Mouse (Mus musculus): Measurements from ENCODE around the gene Slc39a7.

Slc39a7 gene

DNA sequence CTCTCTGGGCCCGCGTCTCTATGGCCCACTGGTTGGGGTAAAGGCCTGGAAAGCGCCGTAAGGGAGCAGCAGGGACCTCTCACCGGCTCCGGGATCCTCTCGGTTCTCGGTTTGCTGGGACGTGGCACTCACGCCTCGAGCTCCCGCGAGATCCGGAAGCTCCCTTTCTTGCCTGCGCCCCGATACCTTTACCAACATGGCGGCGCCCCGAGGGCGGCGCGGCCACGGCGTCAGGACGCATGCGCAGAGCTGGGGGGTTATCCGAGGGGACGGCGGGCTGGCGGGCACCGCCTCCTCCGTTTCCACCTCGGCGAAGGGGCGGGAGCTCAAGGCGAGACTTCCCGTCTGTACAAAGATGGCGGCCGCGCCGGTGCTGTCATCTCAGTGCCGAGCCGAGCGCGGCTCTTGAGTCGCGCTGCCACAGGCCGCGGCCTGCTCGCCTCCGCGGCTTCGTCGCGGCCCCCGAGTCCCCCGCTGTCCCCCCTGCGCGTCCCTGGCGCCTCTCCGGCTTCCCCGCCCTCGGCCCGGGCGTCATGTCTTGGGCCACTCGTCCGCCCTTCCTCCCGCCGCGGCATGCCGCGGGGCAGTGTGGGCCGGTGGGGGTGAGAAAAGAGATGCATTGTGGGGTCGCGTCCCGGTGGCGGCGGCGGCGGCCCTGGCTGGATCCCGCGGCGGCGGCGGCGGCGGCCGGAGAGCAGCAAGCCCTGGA is at the start of gene Slc39a7, which contains the start of gene Rxrb:
TSS of gene Slc39a7 (minus strand) at position 218 of the 709 bp plus-strand sequence.
TSS of gene Rxrb (plus strand) at position 348 of the 709 bp plus-strand sequence.
- DNase-seq (ENCODE audit: low spot score in 2 of 2): peak; percentile 96 to 99

DNA sequence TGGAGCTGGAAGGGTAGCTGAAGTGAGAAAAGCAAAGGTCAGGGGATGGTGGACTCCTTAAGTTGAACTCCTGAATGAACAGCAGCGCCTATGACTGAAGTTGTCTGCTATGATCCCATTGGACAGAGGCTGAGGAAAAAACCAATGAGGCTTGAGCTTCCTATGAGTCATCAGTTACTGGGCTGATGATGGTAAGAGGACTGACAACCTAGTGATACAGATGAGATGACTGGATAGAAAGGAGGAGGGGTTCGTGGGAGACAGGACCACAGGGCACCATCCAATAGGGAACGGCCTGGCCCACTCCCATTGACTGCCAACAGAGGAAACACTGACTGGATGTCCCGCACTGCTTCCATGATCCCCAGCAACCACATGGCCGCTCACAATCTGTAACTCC is 48.1 kb upstream of the Slc39a7 start:
- no peak for DNase-seq (ENCODE audit: low spot score in 2 of 2)

- no peak for DNase-seq (ENCODE audit: low spot score in 2 of 2)
These were observed 47.5 kb upstream of the Slc39a7 start for GRCm38 (mm10) chr17:34079002-34079401.

DNA sequence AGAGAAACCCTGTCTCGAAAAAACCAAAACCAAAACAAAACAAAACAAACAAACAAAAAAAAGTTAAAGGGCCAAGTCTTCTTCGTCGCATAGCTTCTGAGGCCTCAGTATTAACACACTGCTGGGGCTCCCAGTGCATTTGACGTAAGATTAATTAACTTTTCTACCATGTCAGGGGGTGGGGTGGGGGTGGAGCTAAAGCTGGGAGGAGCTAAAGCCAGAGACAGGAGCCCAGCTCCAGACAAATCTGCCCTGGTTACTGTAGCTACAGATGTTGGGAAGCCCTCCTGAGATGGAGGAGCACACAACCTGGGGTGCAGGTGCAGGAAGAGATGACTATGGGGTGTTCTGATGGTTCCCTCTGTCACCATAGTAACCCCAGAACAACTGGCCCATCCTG is 46.7 kb upstream of the Slc39a7 start:
- DNase-seq (ENCODE audit: low spot score in 2 of 2): no peak

- DNase-seq (ENCODE audit: low spot score in 2 of 2): peak in 1 of 2 experiments; percentile 60
These were observed 46.1 kb upstream of the Slc39a7 start for GRCm38 (mm10) chr17:34077549-34077948.

DNA sequence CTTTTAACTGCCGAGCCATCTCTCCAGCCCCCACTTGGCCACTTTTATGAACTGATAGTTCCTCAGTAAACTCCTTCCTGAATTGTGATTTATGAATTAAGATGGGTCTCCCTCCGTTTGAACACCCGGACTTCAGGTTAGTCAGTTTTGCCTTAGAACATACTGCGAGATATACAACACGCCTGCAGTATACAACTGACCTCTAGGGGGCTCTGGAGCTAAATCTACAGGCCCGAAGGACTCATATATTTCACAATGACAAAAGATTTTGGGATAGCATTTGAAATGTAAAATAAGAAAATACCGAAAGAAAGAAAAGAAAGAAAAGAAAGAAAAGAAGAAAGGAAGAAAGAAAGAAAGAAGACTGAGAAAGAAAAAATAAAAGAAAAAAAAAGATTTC is 43.8 kb upstream of the Slc39a7 start:
- DNase-seq (ENCODE audit: low spot score in 2 of 2): peak in 1 of 2 experiments; percentile 64

GRCm38 (mm10) chr17:34072091-34072490 is 40.6 kb upstream of the Slc39a7 start:
- no peak for DNase-seq (ENCODE audit: low spot score in 2 of 2)

GRCm38 (mm10) chr17:34068864-34069263 is 37.4 kb upstream of the Slc39a7 start:
- no peak for DNase-seq (ENCODE audit: low spot score in 2 of 2)

DNA sequence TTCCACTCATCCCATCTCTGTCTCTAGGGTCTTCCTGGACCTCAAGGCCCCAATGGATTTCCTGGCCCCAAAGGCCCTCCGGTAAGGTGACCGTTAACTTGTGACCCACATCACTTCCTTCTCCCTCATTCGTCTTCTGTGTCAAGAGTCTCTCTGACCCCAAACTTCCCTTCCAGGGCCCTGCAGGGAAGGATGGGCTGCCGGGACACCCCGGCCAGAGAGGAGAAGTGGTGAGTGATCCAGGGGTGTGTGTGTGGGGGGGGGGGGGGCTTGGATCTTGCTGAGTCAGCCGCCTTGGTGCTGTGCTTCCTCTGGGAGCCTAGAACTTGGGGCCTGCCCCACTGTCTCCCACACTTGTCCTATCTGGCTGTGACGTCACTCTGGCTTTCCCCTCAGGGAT is 25.7 kb upstream of the Slc39a7 start:
- no peak for DNase-seq (ENCODE audit: low spot score in 2 of 2)

DNA sequence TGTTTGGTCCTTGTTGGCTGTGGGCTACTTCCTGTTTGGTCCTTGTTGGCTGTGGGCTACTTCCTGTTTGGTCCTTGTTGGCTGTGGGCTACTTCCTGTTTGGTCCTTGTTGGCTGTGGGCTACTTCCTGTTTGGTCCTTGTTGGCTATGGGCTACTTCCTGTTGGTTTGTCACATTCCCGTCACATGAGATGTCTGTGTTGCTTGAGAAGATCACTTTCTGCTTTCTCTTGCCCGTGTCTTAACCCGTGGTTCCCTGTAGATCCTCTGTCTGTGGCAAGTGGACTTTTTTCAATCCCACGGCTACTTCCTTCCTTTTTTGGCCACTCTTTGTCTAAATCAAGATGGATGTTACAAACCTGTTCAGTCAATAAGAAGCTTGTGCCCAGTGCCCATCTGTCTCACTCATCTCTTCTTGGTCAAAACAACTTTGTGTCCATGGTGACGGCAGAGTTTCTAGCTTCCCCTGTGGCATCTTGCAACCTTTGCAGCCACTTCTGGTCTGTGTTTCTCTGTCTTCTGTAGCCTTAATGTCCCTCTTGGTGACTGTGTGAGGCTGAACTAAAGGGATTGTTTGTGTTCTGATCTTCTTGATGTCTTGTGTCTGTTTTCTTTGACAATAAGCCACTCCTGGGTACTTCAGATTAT is 16.0 kb upstream of the Slc39a7 start:
- DNase-seq (ENCODE audit: low spot score in 2 of 2): no peak

GRCm38 (mm10) chr17:34045941-34046340 is 14.5 kb upstream of the Slc39a7 start:
- DNase-seq (ENCODE audit: low spot score in 2 of 2): no peak

DNA sequence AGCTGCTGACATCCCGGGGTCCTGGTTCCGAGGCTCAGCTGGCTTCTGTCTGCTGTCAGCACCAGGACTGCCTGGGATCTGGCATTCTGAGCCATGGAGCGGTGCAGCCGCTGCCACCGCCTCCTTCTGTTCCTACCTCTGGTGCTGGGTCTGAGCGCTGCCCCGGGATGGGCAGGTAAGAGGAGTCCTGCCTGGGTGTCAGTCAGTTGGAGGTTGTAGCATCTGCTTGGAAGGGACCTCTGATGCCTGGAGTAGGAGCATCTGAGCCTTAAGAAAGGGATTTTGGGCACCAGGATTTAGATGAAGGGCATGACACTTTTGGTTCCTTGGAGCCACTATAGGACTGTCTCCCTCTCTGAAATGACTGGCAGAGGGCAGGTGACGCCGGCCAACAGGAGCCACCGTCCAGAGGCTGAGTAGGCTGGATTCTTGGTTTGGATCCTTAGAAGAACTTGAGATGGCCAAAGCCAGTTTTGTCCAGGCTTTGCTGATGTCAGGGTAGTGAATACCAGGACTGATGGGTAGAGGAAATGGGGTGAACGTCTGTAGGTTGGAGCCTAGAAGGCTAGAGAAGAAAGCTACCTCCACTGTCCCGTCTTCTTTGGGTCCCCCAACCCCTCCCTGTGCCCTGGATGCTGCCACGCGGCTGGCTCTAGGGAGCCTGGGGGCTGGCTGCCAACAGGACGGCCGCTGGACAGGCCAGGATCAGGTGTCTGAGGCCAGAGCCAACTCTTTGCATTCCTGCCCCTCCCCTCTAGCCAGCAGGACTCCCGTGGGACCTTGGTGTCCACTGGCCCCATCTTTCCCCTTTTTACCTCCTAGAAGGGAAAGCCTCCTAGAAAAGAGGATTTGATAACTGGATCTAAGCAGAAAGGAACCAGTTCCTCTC is 8.3 kb upstream of the Slc39a7 start:
- peak in 1 of 2 experiments; percentile 37 for DNase-seq (ENCODE audit: low spot score in 2 of 2)

DNA sequence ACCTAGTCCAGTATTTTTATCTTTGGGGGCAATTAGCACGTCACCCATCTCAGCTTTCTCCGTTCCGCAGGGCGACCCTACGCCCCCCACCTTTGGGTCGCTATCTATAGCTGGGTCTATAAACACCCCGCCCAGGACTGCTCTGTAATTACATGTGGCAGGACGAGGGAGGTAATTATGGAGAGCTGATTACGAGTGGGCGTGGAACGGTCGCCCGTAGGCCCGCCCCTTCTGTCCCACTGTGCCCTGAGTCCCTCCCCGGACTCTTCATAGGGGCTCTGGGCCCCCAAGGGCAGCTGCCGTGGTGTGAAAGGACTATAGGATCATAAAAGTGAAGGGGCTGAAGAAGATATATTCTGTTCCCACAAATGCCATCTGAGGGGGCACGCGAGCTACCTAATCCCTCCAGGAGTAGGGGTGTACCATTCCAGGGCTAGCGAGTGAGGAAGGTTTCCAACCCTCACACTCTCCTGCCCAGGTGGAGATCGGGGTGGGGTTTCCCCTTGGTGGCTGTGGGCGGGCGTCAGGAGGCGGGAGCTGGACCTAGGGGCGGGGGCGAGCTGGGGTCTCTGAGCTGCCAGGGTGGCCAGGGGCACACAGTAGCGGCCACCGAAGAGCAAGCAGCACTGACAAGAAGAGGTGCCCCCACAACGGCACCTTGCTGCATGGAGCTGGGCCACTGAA is 7.5 kb upstream of the Slc39a7 start, which contains the start of gene Col11a2:
TSS of gene Col11a2 (plus strand) at position 560 of the 684 bp plus-strand sequence.
- peak in 1 of 2 experiments; percentile 33 for DNase-seq (ENCODE audit: low spot score in 2 of 2)

DNA sequence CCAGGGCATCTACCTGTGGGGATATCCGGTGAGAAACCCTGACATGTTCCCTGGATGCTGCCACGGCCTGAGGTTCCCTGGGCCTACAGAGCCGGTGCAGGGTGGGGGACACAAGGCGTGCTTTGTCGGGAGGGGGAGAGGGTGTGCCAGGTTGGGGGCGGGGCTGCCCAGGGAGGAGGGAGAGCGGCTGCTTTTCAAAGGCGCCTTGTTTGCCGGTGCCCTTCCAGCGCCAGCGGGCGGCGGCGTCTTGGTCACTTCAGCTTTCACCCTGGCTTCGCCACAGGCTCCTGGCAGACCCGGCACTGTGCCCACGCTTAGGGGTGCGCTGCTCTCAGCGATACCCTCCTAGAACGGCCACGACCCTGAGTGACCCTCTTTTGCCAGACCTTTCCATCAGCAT is 7.0 kb upstream of the Slc39a7 start:
- peak; percentile 62 to 63 for DNase-seq (ENCODE audit: low spot score in 2 of 2)

- DNase-seq (ENCODE audit: low spot score in 2 of 2): no peak
These were observed 5.8 kb upstream of the Slc39a7 start for GRCm38 (mm10) chr17:34037241-34037640.

DNA sequence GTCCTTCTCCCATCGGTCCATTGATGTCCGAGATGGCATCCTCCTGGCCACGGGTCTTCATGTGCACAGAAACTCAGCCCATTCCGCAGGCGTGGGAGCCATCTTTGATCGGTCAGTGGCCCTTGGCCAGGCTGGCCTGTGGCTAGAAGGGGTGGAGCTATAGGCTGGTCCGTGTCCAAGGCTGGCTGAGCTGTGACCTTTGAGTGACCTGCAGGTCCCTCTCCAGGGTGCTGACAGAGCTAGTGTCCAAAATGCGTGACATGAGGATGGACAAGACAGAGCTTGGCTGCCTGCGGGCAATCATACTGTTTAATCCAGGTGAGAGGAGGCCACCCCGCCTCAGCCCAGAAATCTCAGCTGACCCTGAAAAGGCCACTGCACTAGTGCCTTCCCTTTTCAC is 5.2 kb upstream of the Slc39a7 start:
- DNase-seq (ENCODE audit: low spot score in 2 of 2): peak in 1 of 2 experiments; percentile 38

DNA sequence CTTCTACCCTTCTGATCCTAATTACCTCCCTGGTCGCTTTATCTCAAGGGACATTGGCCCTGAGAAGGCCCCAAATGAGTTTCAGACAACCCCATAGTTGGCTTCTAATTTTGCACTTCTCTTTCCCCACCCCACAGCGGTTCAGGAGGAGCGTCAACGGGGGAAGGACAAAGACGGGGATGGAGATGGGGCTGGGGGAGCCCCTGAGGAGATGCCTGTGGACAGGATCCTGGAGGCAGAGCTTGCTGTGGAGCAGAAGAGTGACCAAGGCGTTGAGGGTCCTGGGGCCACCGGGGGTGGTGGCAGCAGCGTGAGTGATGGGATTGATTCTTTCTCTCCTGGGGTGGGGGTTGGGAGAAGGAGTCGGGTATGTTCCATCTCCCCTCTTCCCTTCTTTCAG is 4.0 kb upstream of the Slc39a7 start:
- no peak for DNase-seq (ENCODE audit: low spot score in 2 of 2)

DNA sequence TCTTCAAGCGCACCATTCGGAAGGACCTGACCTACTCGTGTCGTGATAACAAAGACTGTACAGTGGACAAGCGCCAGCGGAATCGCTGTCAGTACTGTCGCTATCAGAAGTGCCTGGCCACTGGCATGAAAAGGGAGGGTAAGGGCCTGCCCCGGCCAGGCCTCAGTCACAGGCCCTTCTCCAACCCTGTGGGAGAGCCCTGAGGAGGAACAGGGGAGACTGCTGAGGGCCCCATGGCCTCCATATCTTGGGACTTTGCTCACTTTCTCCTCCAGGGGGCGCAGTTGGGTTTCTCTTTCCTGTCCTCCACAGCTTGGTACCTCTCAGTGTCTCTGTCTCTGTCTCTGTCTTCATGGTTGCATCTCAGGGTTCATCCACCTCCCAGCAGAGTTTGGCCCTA is 2.6 kb upstream of the Slc39a7 start:
- DNase-seq (ENCODE audit: low spot score in 2 of 2): peak; percentile 49 to 54

GRCm38 (mm10) chr17:34033441-34033840 is 2.0 kb upstream of the Slc39a7 start:
- peak in 1 of 2 experiments; percentile 31 for DNase-seq (ENCODE audit: low spot score in 2 of 2)

DNA sequence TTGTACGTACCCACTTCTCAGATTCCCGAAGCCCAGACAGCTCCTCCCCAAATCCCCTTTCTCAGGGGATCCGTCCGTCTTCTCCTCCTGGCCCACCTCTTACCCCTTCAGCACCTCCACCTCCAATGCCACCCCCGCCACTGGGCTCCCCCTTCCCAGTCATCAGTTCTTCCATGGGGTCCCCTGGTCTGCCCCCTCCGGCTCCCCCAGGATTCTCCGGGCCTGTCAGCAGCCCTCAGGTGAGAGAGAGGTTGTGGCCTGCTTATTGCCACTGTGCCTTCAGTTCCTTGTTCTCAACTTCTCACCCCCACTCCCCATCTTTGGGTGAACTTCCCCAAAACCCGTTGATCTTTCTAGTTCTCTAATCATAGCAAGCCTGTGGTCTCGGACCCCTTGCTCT is 1.3 kb upstream of the Slc39a7 start:
- DNase-seq (ENCODE audit: low spot score in 2 of 2): peak; percentile 49 to 51

GRCm38 (mm10) chr17:34032174-34032632 is 721 bp upstream of the Slc39a7 start:
- peak in 1 of 2 experiments; percentile 57 for DNase-seq (ENCODE audit: low spot score in 2 of 2)
